Mouse (Mus musculus): Measurements from ENCODE around the gene Dcaf1. TPM values are rescaled to one million over a fixed set of nuclear protein-coding genes. Genes with fewer than 3 reads are reported as not detected.

Gene Dcaf1
- polyA plus RNA-seq (2014; fragmentation: Nextera tagmentation; extraction: Ambion mirVana): 37.3 and 41.3 TPM in 2 replicates

- Histone ChIP-seq H3K4me3 (ENCODE audit: low read depth, low read length) (peak within 1 kb of the TSS; percentile 92), H3K9ac (ENCODE audit: low read length) (peak within 1 kb of the TSS; percentile 90), H3K4me2 (ENCODE audit: low read depth, low read length, severe bottlenecking) (peak within 1 kb of the TSS; percentile 51), H3K36me3 (ENCODE audit: control insufficient read depth, insufficient read depth, low read length) (no peaks in the 10 kb centered on the region), H3K27ac (ENCODE audit: low read depth, low read length) (peak within 1 kb of the TSS; percentile 80), H3K27me3 (ENCODE audit: control insufficient read depth, insufficient read depth, low read length) (no peaks in the 10 kb centered on the region), H3K9me3 (ENCODE audit: control insufficient read depth, low read length) (no peaks in the 10 kb centered on the region), H3K4me1 (replicated peaks; ENCODE audit: control insufficient read depth, insufficient read depth, low read length) (no peaks in the 10 kb centered on the region; the same call in 1 of the 2 replicates)
- WGBS: 1% methylated on average over 60 of the region's 71 CpGs
- peak; percentile 95 for DNase-seq (ENCODE audit: low spot score)
- ATAC-seq (replicated peaks; ENCODE audit: low FRiP score): peak; percentile 96
Observed at GRCm38 (mm10) chr9:106821618-106822380, at the start of gene Dcaf1. Dcaf1 (plus strand) TSS chr9:106821874.

DNA sequence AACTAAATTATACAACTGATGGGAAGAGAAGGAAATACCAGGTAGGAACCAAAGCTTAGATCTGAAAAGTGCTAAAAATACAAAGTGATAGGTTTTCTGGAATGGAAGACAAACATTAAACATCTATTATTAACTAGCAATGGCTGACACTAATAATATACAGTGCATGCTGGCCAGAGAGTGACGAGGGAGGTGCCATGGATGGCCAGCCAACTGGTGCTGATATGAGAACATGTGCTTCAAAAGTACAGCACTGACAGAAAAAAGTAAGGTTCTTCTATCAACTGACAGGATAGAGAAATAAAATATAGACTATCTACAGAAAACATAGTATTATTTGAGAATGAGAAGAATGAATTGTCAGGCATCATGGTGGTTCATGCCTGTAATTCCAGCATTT lies 45.6 kb upstream of the Dcaf1 start:
- H3K27me3 ChIP-seq (ENCODE audit: control insufficient read depth, insufficient read depth, low read length): no peaks in the 10 kb centered on the region
- ATAC-seq (replicated peaks; ENCODE audit: low FRiP score) (no peak), DNase-seq (ENCODE audit: low spot score) (no peak)

DNA sequence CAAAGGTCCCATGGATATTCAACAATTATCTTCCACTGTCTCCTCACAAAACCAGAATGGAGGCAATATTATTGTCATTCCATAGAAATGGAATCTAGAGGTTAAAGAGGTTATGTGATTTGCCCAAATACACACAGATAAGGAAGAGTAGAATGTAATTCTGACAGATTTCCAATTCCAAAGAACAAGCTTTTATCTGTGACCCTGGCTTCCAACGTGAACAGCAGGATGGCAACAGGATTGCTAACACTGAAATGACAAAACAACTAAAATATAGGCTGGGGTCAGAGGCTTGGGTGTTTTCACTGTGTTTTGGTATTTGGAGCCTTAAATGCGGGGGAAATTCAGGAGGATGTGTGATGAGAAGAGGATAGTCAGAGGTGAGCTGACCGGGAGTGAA lies 44.3 kb upstream of the Dcaf1 start:
- WGBS: 88% methylated on average over 3 of the region's 3 CpGs

More for the DNA sequence above, 45.6 kb upstream of the Dcaf1 start:
- 91% methylated on average over 1 of the region's 1 CpGs for WGBS
- H3K4me1 ChIP-seq (replicated peaks; ENCODE audit: control insufficient read depth, insufficient read depth, low read length): no peaks in the 10 kb centered on the region
- no peak overlapping the region for H3K27ac ChIP-seq (ENCODE audit: low read depth, low read length)
- no peaks in the 10 kb centered on the region for H3K9me3 ChIP-seq (ENCODE audit: control insufficient read depth, low read length)
- no peak overlapping the region for H3K9ac ChIP-seq (ENCODE audit: low read length)
- no peak overlapping the region for H3K4me3 ChIP-seq (ENCODE audit: low read depth, low read length)
- no peak overlapping the region for H3K4me2 ChIP-seq (ENCODE audit: low read depth, low read length, severe bottlenecking)
- no peaks in the 10 kb centered on the region for H3K36me3 ChIP-seq (ENCODE audit: control insufficient read depth, insufficient read depth, low read length)

DNA sequence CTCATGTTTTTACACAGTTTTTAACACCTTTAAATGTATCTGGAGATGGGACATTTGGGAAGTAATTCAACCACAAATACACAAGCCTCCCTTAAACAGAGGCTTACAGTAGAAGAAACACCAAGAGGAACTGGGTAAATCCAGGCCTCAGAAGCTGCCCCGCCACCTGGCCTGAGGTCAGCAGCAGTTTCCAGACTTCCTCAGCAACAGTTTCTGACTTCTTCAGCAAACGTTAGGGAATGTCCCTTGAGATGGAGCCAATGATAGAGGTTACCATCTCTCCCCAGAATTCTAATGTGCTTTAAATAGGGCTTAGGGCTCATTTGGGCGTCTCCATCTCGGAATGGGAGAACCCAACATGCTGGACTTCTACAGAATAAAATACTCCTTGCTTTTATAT lies 43.4 kb upstream of the Dcaf1 start:
- 89% methylated on average over 4 of the region's 4 CpGs for WGBS
- DNase-seq (ENCODE audit: low spot score) (no peak), ATAC-seq (replicated peaks; ENCODE audit: low FRiP score) (no peak)
- Histone ChIP-seq H3K4me1 (replicated peaks; ENCODE audit: control insufficient read depth, insufficient read depth, low read length) (no peaks in the 10 kb centered on the region), H3K27me3 (ENCODE audit: control insufficient read depth, insufficient read depth, low read length) (no peaks in the 10 kb centered on the region), H3K27ac (ENCODE audit: low read depth, low read length) (no peak overlapping the region), H3K9ac (ENCODE audit: low read length) (no peak overlapping the region), H3K36me3 (ENCODE audit: control insufficient read depth, insufficient read depth, low read length) (no peaks in the 10 kb centered on the region), H3K4me3 (ENCODE audit: low read depth, low read length) (no peak overlapping the region), H3K9me3 (ENCODE audit: control insufficient read depth, low read length) (no peaks in the 10 kb centered on the region), H3K4me2 (ENCODE audit: low read depth, low read length, severe bottlenecking) (no peak overlapping the region)

More for the DNA sequence above, 44.3 kb upstream of the Dcaf1 start:
- no peak overlapping the region for H3K4me2 ChIP-seq (ENCODE audit: low read depth, low read length, severe bottlenecking)
- DNase-seq (ENCODE audit: low spot score) (no peak), ATAC-seq (replicated peaks; ENCODE audit: low FRiP score) (no peak)
- H3K4me3 ChIP-seq (ENCODE audit: low read depth, low read length): no peak overlapping the region
- no peaks in the 10 kb centered on the region for H3K36me3 ChIP-seq (ENCODE audit: control insufficient read depth, insufficient read depth, low read length)
- no peaks in the 10 kb centered on the region for H3K9me3 ChIP-seq (ENCODE audit: control insufficient read depth, low read length)
- H3K9ac ChIP-seq (ENCODE audit: low read length): no peak overlapping the region
- no peaks in the 10 kb centered on the region for H3K27me3 ChIP-seq (ENCODE audit: control insufficient read depth, insufficient read depth, low read length)
- no peak overlapping the region for H3K27ac ChIP-seq (ENCODE audit: low read depth, low read length)
- H3K4me1 ChIP-seq (replicated peaks; ENCODE audit: control insufficient read depth, insufficient read depth, low read length): no peaks in the 10 kb centered on the region

- no peaks in the 10 kb centered on the region for H3K9me3 ChIP-seq (ENCODE audit: control insufficient read depth, low read length)
- no peaks in the 10 kb centered on the region for H3K27me3 ChIP-seq (ENCODE audit: control insufficient read depth, insufficient read depth, low read length)
- DNase-seq (ENCODE audit: low spot score): no peak
- WGBS: 80% methylated on average over 3 of the region's 3 CpGs
- H3K4me3 ChIP-seq (ENCODE audit: low read depth, low read length): no peak overlapping the region
- H3K9ac ChIP-seq (ENCODE audit: low read length): no peak overlapping the region
- H3K27ac ChIP-seq (ENCODE audit: low read depth, low read length): no peak overlapping the region
- H3K4me2 ChIP-seq (ENCODE audit: low read depth, low read length, severe bottlenecking): no peak overlapping the region
- no peaks in the 10 kb centered on the region for H3K36me3 ChIP-seq (ENCODE audit: control insufficient read depth, insufficient read depth, low read length)
- ATAC-seq (replicated peaks; ENCODE audit: low FRiP score): no peak
- no peaks in the 10 kb centered on the region for H3K4me1 ChIP-seq (replicated peaks; ENCODE audit: control insufficient read depth, insufficient read depth, low read length)
Observed at GRCm38 (mm10) chr9:106780086-106780485, 41.6 kb upstream of the Dcaf1 start.

GRCm38 (mm10) chr9:106783554-106783953 lies 38.1 kb upstream of the Dcaf1 start:
- Histone ChIP-seq H3K9ac (ENCODE audit: low read length) (no peak overlapping the region), H3K9me3 (ENCODE audit: control insufficient read depth, low read length) (no peaks in the 10 kb centered on the region), H3K27ac (ENCODE audit: low read depth, low read length) (no peak overlapping the region), H3K36me3 (ENCODE audit: control insufficient read depth, insufficient read depth, low read length) (no peaks in the 10 kb centered on the region), H3K4me3 (ENCODE audit: low read depth, low read length) (no peak overlapping the region), H3K4me1 (replicated peaks; ENCODE audit: control insufficient read depth, insufficient read depth, low read length) (0 out of 2 replicates have a peak, but pooled peaks cover 2% of the 10 kb centered on the region), H3K4me2 (ENCODE audit: low read depth, low read length, severe bottlenecking) (no peak overlapping the region), H3K27me3 (ENCODE audit: control insufficient read depth, insufficient read depth, low read length) (no peaks in the 10 kb centered on the region)
- 95% methylated on average over 2 of the region's 2 CpGs for WGBS
- ATAC-seq (replicated peaks; ENCODE audit: low FRiP score): no peak
- no peak for DNase-seq (ENCODE audit: low spot score)

DNA sequence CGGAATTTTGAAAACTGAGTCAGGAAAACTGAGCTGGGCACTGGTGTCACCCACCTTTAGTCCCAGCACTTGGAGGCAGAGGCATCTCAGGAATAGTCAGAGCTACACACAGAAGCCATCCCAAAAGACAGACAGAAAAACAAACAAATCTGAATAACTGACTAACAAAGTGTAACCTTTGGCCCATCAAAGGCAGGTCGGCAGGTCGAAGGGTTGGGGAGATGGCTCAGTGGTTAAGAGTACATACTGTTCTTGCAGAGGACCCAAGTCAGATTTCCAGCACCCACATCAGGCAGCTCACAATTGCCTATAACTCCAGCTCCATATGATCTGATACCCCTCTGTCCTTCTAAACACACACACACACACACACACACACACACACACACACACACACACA lies 36.5 kb upstream of the Dcaf1 start:
- no peak overlapping the region for H3K4me2 ChIP-seq (ENCODE audit: low read depth, low read length, severe bottlenecking)
- 85% methylated on average over 3 of the region's 3 CpGs for WGBS
- no peak overlapping the region for H3K4me3 ChIP-seq (ENCODE audit: low read depth, low read length)
- H3K36me3 ChIP-seq (ENCODE audit: control insufficient read depth, insufficient read depth, low read length): no peaks in the 10 kb centered on the region
- 0 out of 2 replicates have a peak, but pooled peaks cover 2% of the 10 kb centered on the region for H3K4me1 ChIP-seq (replicated peaks; ENCODE audit: control insufficient read depth, insufficient read depth, low read length)
- no peaks in the 10 kb centered on the region for H3K27me3 ChIP-seq (ENCODE audit: control insufficient read depth, insufficient read depth, low read length)
- H3K9ac ChIP-seq (ENCODE audit: low read length): no peak overlapping the region
- DNase-seq (ENCODE audit: low spot score) (no peak), ATAC-seq (replicated peaks; ENCODE audit: low FRiP score) (no peak)
- no peaks in the 10 kb centered on the region for H3K9me3 ChIP-seq (ENCODE audit: control insufficient read depth, low read length)
- H3K27ac ChIP-seq (ENCODE audit: low read depth, low read length): no peak overlapping the region

- DNase-seq (ENCODE audit: low spot score): no peak
- peak overlapping the region; percentile 76 for H3K27ac ChIP-seq (ENCODE audit: low read depth, low read length)
Observed at GRCm38 (mm10) chr9:106787979-106788811, 33.5 kb upstream of the Dcaf1 start.

More at GRCm38 (mm10) chr9:106787979-106788811, 33.5 kb upstream of the Dcaf1 start:
- H3K27me3 ChIP-seq (ENCODE audit: control insufficient read depth, insufficient read depth, low read length): no peaks in the 10 kb centered on the region
- no peaks in the 10 kb centered on the region for H3K36me3 ChIP-seq (ENCODE audit: control insufficient read depth, insufficient read depth, low read length)
- 0 out of 2 replicates have a peak, but pooled peaks cover 2% of the 10 kb centered on the region for H3K4me1 ChIP-seq (replicated peaks; ENCODE audit: control insufficient read depth, insufficient read depth, low read length)
- peak overlapping the region; percentile 99 for H3K9ac ChIP-seq (ENCODE audit: low read length)
- 8% methylated on average over 23 of the region's 23 CpGs for WGBS
- peak overlapping the region; percentile 81 for H3K4me2 ChIP-seq (ENCODE audit: low read depth, low read length, severe bottlenecking)
- 0 out of 2 replicates have a peak, but pooled peaks have one; percentile 11 for ATAC-seq (replicated peaks; ENCODE audit: low FRiP score)
- peak overlapping the region; percentile 98 for H3K4me3 ChIP-seq (ENCODE audit: low read depth, low read length)
- no peaks in the 10 kb centered on the region for H3K9me3 ChIP-seq (ENCODE audit: control insufficient read depth, low read length)

Data from forebrain, embryonic 11.5 days (tissue).